Mouse (Mus musculus): Measurements from ENCODE around the gene Itpr2.

DNA sequence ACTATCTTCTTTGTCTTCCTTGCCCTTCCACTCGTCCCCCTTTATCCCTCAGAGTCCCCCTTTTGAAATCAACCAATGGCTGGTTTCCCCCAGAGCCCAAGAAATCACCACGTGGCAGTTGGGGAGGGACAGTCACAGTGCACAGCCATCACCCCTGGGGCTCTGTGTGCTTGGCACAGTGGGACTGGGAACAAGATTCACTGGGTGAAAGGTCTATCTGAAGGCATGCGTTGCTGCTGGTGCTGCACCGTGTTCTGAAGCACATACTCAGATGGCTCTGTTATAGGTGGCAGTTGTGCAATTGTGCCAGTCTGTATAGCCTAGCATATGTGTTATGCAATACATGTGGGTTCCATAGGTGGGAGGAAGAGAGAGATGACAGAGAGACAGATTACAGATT is 154.5 kb downstream of the Itpr2 start:
- TF ChIP-seq TAL1 (IDR thresholded peaks at IDR 0.05; ENCODE audit: low read length) = no peak
- TF ChIP-seq GATA1 (IDR thresholded peaks at IDR 0.05; ENCODE audit: low read length) = no peak
